ENCODE assay signal across 8 mouse cellular contexts in genomic region chr11:31371256-31371838, GRCm38 (mm10). TPM values are rescaled to one million over a fixed set of nuclear protein-coding genes. Genes with fewer than 3 reads are reported as not detected.
A peak's percentile ranks its signal among the peaks of the same experiment; 100 is the strongest.
DNase-seq lines count a peak whose midpoint lies in the region; ATAC-seq lines count a peak whose summit lies in the region.

No protein-coding gene starts in this region.

- 1% methylated on average over 39 of the region's 39 CpGs for WGBS in hindbrain, embryonic 12.5 days
- 2% methylated on average over 39 of the region's 39 CpGs for WGBS in midbrain, embryonic 10.5 days

- H3K27ac ChIP-seq in hindbrain, embryonic 12.5 days, result no peak overlapping the region
- H3K27ac ChIP-seq in midbrain, embryonic 10.5 days (replicated peaks), result no peak overlapping the region; the same call in 1 of the 2 replicates

- no peak for ATAC-seq in hindbrain, embryonic 12.5 days (ENCODE audit: low FRiP score)
- no peak for ATAC-seq in activated CD4-positive, CD25-positive, alpha-beta regulatory T cell, adult 4 months

- H3K27me3 ChIP-seq in hindbrain, embryonic 12.5 days, result peaks cover 49% of the 10 kb centered on the region
- H3K27me3 ChIP-seq in midbrain, embryonic 10.5 days (ENCODE audit: low read depth, poor library complexity, severe bottlenecking), result peaks cover 63% of the 10 kb centered on the region

- H3K4me3 ChIP-seq in hindbrain, embryonic 12.5 days, result peak overlapping the region; percentile 57
- H3K4me3 ChIP-seq in midbrain, embryonic 10.5 days, result peak overlapping the region; percentile 69

- H3K4me1 ChIP-seq in hindbrain, embryonic 12.5 days, result peaks cover 26% of the 10 kb centered on the region
- peaks cover 39% of the 10 kb centered on the region for H3K4me1 ChIP-seq in midbrain, embryonic 10.5 days

- no peaks in the 10 kb centered on the region for H3K36me3 ChIP-seq in hindbrain, embryonic 12.5 days
- no peaks in the 10 kb centered on the region for H3K36me3 ChIP-seq in midbrain, embryonic 10.5 days

- no peaks in the 10 kb centered on the region for H3K9me3 ChIP-seq in hindbrain, embryonic 12.5 days (replicated peaks)
- no peaks in the 10 kb centered on the region for H3K9me3 ChIP-seq in midbrain, embryonic 10.5 days (replicated peaks)

- no peak overlapping the region for H3K9ac ChIP-seq in hindbrain, embryonic 12.5 days

- H3K4me2 ChIP-seq in hindbrain, embryonic 12.5 days (replicated peaks), result peak overlapping the region; percentile 99

- peak; percentile 48 for DNase-seq in kidney, postnatal 10 days
- no peak for DNase-seq in kidney, adult 9 months
- DNase-seq in embryo, embryonic 10 days (ENCODE audit: low spot score), result peak; percentile 45
- DNase-seq in midbrain, embryonic 10.5 days (ENCODE audit: low spot score), result peak; percentile 32
- no peak for DNase-seq in spleen, adult 18-20 months
- no peak for DNase-seq in layer of hippocampus, adult 18-20 months (ENCODE audit: low spot score in 2 of 2)

RNA-seq across cellular contexts. Expression of gene Stc2, which starts 1.5 kb away (rescaled TPM):
- 0.77 and 1.0 TPM in 2 replicates for polyA plus RNA-seq in hindbrain, embryonic 12.5 days (2016; fragmentation: Nextera tagmentation; extraction: Ambion mirVana)
- polyA plus RNA-seq in midbrain, embryonic 10.5 days (2016; fragmentation: Nextera tagmentation; extraction: Ambion mirVana), result 0.84 and 2.0 TPM in 2 replicates
- total RNA-seq in layer of hippocampus, adult 18-20 months (2021), result 1 to 10 TPM; 2.7 to 4.8 TPM
- polyA plus RNA-seq in activated CD4-positive, CD25-positive, alpha-beta regulatory T cell, adult 4 months (2017; shearing (Covaris generic)), result under 1 TPM in 1 of 2 experiments, not detected in 1; 0.23 TPM

Comparison
In these comparisons a context has a peak if more than half of its experiments do, and no peak if none do; other contexts are left out.
1. DNase-seq: peak in kidney, postnatal 10 days (single experiment), embryo, embryonic 10 days (single experiment) and midbrain, embryonic 10.5 days (single experiment); none in kidney, adult 9 months (single experiment), spleen, adult 18-20 months (0 of 2) and layer of hippocampus, adult 18-20 months (0 of 2).